8 mouse cellular contexts compared by ENCODE assay signal in genomic region chr2:122377751-122378246, GRCm38 (mm10). TPM values are rescaled to one million over a fixed set of nuclear protein-coding genes. Genes with fewer than 3 reads are reported as not detected.
DNase-seq lines count a peak whose midpoint lies in the region; ATAC-seq and TF ChIP-seq lines count a peak whose summit lies in the region.

No protein-coding gene starts in this region.

- intact Hi-C loops in left cerebral cortex, adult 2 months (cut with DNase I) = loop anchor here (1.0 to 5.0 kb wide), 7 partner anchors 29 to 361 kb away; partner anchors contain the start of genes Bloc1s6, Gatm, Slc30a4 and Sord

- CTCF ChIA-PET in Patski (lab: Charles Lee) = interaction anchor here (1.0 to 2.3 kb wide), 9 partner anchors 9 to 251 kb away, joined by 3 to 19 read pairs (median 6); partner anchors contain the start of gene Shf

- peak overlapping the region; percentile 96 for H3K27ac ChIP-seq in hindbrain, embryonic 15.5 days (replicated peaks)
- H3K27ac ChIP-seq in left cerebral cortex, adult 2 months = peak overlapping the region; percentile 97

- under 1% methylated on average over 26 of the region's 26 CpGs for WGBS in hindbrain, embryonic 15.5 days

- POLR2A ChIA-PET in Patski (lab: Charles Lee) = interaction anchor here (0.6 to 1.3 kb wide), 2 partner anchors 29 to 265 kb away, joined by 4 to 5 read pairs; no protein-coding TSS in a partner anchor

- peaks cover 14% of the 10 kb centered on the region for H3K4me1 ChIP-seq in hindbrain, embryonic 15.5 days (replicated peaks)

- no peaks in the 10 kb centered on the region for H3K27me3 ChIP-seq in Patski
- H3K27me3 ChIP-seq in hindbrain, embryonic 15.5 days = no peaks in the 10 kb centered on the region

- H3K4me2 ChIP-seq in hindbrain, embryonic 15.5 days = peak overlapping the region; percentile 56

- H3K36me3 ChIP-seq in hindbrain, embryonic 15.5 days = no peaks in the 10 kb centered on the region

- ATAC-seq in Patski = peak; percentile 52
- peak; percentile 81 for ATAC-seq in hindbrain, embryonic 15.5 days (ENCODE audit: low FRiP score, low read depth)

- H3K4me3 ChIP-seq in hindbrain, embryonic 15.5 days = peak overlapping the region; percentile 63
- H3K4me3 ChIP-seq in left cerebral cortex, adult 2 months = peak overlapping the region; percentile 70

- peak overlapping the region; percentile 68 for H3K9ac ChIP-seq in hindbrain, embryonic 15.5 days

- no peak for TF ChIP-seq CTCF in Patski (IDR thresholded peaks at IDR 0.05)
- no peak for TF ChIP-seq CTCF in left cerebral cortex, adult 2 months (IDR thresholded peaks at IDR 0.05)

- peak; percentile 17 for DNase-seq in Patski (ENCODE audit: low read depth, low spot score)
- peak; percentile 80 for DNase-seq in cerebellum, postnatal 14 days
- peak; percentile 77 to 78 for DNase-seq in frontal cortex, postnatal 14 days (ENCODE audit: low spot score in 2 of 2)
- peak; percentile 76 to 80 for DNase-seq in left cerebral cortex, adult 2 months (ENCODE audit: extremely low spot score in 1 of 2, low spot score in 2 of 2)
- DNase-seq in lung, postnatal 4 days = peak; percentile 74 to 77
- DNase-seq in right cerebral cortex, postnatal 10 days (ENCODE audit: low spot score in 2 of 2) = peak; percentile 81 to 82
- peak; percentile 53 to 72 for DNase-seq in urinary bladder, postnatal 36 days (ENCODE audit: low spot score in 2 of 2)

- in situ Hi-C loops in Patski (cut with MboI; ENCODE audit: low pct_unique_long_range_greater_than_20kb) = loop anchor here (5.0 kb wide), 3 partner anchors 35 to 175 kb away; partner anchors contain the start of gene Duoxa1

- no peaks in the 10 kb centered on the region for H3K9me3 ChIP-seq in hindbrain, embryonic 15.5 days

RNA-seq across cellular contexts. Expression of gene Shf, which starts 8.8 kb away (rescaled TPM):
- 8.3 TPM for polyA plus RNA-seq in Patski (2021)
- polyA plus RNA-seq in hindbrain, embryonic 15.5 days (2015; fragmentation: Nextera tagmentation; extraction: Ambion mirVana) = 11.1 and 12.6 TPM in 2 replicates
- 10 to 100 TPM; 70.3 to 78.4 TPM for total RNA-seq in left cerebral cortex, adult 2 months (2021)

RNA-seq across cellular contexts. Expression of gene Slc28a2, which starts 48.5 kb away (rescaled TPM):
- not detected for polyA plus RNA-seq in Patski (2021)
- 0.14 TPM in 1 of 2 replicates, not detected in the other for polyA plus RNA-seq in hindbrain, embryonic 15.5 days (2015; fragmentation: Nextera tagmentation; extraction: Ambion mirVana)
- total RNA-seq in left cerebral cortex, adult 2 months (2021) = under 1 TPM in 1 of 2 experiments, not detected in 1; 0.12 TPM

Comparison
In these comparisons a context has a peak if more than half of its experiments do, and no peak if none do; other contexts are left out.
1. Peak in every context shown above with its lines: DNase-seq, ATAC-seq, H3K4me3 ChIP-seq and H3K27ac ChIP-seq.
2. DNase-seq: peak in every context shown above with its lines; median percentile 82 in right cerebral cortex, postnatal 10 days; 80 in cerebellum, postnatal 14 days; 78 in left cerebral cortex, adult 2 months; 78 in frontal cortex, postnatal 14 days; 76 in lung, postnatal 4 days; 62 in urinary bladder, postnatal 36 days; 17 in Patski.